Mouse (Mus musculus) lung, adult 18-20 months (tissue): ENCODE data around the gene Gm27021.
"Not testable (repeated sequence)": the region's sequence is repeated elsewhere in the genome, so short reads cannot be mapped to it uniquely, and the experiment has no call there.

Source experiments
- DNase-seq, 2 experiments: peaks; one replicate each; pipeline ENCODE4 v3.0.0; 2022; ENCODE audit warnings: mixed read lengths in 2 of 2

Gene Gm27021

DNA sequence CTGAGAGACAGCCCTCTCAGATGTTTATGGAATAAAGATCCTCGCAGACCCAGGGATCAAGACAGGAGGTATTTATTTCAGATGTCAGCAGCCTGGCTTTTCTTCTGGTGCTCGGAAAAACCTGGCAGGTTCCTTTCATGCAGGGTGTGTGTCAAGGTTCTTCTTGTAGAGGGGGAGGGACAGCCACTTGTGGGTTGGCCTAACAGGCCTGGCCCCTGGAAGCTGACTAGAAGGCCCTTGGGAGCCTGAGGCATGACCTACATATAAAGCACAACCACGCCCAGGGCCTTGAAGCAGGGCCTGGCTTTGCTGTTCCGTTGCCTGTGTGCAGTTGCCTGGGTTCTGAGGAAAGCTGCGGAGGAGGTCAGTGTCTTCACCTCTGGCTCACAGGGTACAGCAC, 17.2 kb upstream of the Gm27021 start:
- peak; percentile 56 to 62 for DNase-seq

DNA sequence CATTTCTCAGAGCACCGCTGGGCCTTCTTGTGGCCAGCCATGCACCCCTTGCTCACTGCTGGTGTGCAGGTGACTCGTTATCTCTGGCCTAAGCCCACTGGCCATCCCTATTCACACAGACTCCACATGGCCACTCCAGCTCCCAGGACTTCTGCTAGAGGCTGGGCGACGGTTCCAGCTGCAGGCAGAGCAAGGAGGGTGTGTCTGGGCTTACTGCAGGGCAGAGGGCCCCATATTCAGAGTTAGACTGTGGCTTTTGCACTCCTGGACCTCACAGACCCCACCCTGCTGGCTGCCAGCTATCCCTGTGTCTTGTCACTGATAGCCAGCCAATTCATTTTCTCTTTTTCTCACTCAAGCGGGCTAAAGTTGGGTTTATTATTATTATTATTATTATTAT, 16.2 kb upstream of the Gm27021 start:
- DNase-seq, result no peak

DNA sequence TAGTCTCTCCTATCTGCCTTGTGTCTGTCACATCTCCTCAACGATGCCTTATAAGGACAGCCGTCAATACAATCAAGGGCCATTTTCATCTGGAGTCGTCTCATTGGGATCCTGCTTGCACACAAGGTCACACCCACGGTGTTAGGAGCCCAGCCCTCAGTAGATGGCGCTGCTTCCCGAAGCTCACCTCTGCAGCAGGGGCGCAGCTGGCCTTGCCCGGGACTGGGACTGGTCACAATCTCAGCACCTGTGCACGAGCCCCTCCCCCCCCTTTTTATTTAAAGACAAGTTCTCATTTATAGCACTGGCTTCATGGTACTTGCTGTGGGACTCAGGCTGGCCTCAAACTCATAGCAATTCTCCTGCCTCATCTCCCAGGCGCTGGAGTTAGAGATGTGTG, 15.7 kb upstream of the Gm27021 start:
- peak; percentile 73 to 75 for DNase-seq

DNA sequence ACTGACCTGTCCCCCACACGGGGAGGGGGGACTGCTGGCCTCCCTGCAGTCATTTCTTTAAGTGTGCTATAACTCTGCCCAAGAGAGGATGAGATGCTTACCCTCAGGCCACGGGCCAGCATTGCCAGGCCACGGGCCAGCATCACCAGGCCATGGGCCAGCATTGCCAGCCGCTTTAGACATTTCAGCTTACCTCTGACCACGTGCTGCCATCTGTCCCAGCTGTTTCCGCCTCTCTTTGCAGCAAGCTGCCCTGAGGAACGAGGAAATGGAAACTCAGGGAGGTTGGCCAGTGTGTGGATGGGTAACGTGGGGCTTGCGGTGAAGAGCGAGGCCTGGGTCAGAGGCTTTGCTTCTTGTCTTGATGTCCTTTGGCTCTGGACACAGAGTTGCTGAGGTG, 13.2 kb upstream of the Gm27021 start:
- no peak for DNase-seq

DNA sequence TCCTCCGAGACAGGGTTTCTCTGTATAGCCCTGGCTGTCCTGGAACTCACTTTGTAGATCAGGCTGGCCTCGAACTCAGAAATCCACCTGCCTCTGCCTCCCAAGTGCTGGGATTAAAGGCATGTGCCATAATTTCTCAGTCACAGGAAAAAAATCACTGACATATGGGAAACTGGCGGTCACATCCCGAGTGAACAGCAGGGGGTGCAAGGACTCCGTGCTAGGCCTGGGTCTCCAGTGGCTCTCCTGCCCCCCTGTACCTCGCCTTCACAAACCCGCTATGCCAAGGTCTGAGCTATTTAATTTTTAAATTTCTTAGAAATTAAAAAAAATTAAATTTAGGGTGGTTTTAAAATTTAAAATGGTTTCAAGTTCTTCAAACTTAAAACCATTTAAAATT, 12.5 kb upstream of the Gm27021 start:
- DNase-seq, result not testable (repeated sequence)

DNA sequence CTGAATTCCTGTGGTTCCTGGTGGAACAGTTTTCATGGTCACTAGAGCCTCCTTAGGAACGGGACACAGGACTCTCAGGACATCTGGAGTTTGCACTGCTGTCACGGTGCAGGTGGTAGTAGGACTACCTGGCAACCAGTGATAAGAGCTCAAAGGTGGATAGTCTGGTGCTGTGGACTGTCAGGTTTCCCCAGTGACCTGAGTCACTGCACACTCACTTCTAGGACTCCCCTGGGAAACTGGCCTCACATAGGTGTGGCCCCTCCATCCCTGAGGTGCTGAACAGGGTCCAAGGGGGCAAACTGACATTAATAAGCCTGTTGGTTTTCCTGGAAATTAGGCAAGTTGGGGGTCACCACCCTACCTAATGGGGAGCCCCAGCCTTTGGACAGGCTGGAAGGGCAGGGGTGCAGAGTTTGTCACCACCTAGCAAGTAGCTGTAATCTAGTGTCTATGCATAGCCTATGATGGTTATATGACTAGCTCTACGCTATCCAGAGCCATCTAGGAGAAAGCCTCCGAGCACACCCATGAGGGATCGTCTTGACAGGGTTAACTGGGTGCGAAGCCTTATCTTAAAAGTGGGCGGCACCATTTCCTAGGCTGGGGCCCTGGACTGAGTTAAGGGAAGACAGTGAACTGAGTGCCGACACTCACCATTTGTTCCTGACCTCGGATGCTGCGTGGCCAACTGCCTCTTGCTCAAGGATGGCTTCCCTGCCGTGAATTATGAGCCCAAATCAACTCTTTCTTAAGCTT, 11.9 kb upstream of the Gm27021 start:
- DNase-seq, result no peak

DNA sequence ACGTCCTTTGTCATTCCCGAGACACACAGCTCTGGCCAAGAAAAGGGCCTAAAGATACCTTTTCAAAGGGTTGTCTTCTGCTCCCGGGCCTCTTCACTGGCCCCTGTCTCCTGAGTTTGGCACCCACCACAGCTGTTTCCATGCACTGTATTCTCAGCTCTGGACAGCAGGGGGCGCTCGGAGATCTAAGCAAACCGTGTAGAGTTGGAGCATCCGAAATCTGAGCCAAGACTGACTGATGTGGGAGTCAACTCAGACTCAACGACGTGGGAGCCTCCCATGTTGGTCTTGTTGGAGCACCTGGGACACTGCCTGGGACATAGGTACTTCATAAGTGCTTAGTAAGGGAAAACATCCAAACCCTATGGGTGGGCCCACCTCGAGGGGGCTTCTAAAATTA, 10.6 kb upstream of the Gm27021 start:
- peak; percentile 73 to 77 for DNase-seq

DNA sequence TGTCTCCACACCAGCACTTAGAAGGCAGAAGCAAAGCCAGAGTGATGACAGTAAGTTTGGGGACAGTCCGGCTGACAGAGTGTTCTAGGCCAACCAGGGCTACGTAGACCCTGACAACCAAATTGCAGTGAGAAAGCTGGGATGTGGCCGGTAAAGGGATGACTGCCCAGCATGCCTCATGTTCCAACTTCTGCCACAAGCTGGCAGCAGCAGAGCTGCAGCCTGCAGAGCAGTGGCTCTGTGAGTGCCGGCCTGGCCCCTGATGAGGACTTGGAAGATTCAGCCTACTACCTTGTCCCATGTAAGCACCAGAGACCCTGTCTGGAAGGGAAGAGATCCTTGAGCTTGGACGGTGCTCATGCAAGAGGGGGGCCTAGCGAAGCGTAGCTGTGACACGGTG, 7.8 kb upstream of the Gm27021 start:
- DNase-seq, result no peak

DNA sequence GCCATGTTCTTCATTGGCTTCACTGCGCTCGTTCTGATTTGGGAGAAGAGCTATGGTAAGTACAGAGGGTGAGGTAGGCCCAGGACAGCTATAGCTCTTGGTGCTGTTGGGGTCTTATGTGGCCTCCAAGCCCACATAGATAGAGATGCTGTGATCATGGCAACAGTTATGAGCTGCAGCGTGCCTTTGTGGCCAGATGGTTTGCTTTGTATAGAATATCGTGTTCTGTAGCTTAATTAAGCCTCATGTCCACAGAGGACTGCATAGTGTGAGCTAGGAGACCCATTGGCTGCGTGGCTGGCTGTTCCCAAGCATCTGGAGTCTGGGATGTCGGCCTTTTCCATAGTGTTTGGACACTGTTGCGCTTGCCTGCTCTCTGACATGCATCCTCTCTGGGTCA, 5.4 kb upstream of the Gm27021 start:
- no peak for DNase-seq

DNA sequence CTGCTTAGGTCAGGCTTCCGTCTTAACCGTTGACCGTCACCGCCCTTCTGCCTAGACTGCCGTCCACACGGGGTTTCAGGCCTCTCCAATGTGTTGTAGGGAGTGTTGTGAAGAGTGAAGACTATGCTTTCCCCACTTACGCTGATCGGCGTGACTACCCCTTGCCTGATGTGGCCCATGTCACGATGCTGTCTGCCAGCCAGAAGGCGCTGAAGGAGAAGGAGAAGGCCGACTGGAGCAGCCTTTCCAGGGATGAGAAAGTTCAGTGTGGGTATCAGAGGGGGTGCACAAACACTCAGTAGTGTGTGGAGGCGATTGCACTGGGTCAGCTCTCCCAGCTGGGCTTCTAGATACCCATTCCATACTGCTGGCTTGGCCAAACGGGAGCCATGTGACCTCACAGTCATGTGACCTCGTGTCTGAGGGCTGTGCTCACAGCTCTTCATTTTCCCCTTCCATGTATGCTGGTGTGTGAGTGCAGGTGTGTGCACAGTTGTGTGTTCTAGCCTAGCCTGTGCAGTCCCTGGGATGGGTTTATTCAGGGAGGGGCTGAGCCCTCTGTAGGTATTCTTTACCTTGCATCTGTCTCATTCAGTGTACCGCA, 4.8 kb upstream of the Gm27021 start:
- DNase-seq, result no peak

DNA sequence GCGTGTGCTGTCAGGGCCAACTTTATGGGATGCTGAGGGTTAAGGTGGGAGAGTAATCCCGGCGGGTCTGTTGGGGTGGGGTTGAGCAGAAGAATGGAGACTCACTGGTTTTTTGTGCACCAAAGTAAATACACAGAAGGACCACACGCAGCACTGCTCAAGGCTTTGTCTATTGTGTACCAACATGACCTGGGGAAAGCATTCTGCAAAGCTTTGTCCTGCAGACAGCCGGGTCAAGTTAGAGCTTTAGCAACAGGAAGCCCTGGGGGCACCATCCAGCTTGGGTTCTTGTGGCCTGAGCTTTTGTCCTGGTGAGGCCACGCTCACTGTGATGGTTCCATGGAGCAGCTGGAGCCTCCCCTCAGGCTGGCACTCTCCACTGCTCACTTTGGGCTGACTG, 3.9 kb upstream of the Gm27021 start:
- DNase-seq, result no peak

DNA sequence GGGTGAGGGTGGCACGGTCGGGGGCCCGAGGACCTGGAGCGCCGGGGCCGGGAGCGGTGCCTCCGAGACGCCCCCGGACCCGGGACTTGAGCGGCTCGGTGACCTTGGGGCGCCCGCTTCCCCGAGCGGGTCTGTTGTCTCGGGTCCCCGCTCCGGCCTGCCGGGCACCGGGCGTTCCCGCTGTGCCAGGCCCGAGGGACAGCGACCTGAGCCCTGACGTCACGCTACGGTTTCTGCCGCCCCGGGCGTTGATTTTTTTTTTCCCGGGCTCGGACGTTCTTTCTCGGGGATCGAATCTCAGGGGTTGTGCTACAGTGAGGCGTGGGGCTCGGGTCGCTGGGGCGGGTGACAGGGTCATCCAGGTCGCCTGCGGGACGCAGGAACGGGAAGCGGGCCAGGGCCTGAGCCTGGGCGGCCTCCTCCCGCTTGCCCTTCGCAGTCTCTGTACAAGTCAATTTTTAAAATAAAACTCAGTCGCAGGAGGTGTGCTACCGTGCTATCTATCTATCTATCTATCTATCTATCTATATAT, 561 bp upstream of the Gm27021 start, which contains the start of gene Emc8:
Gene Emc8 (minus strand): TSS at position 200 of the 532 bp plus-strand sequence.
- no peak for DNase-seq

DNA sequence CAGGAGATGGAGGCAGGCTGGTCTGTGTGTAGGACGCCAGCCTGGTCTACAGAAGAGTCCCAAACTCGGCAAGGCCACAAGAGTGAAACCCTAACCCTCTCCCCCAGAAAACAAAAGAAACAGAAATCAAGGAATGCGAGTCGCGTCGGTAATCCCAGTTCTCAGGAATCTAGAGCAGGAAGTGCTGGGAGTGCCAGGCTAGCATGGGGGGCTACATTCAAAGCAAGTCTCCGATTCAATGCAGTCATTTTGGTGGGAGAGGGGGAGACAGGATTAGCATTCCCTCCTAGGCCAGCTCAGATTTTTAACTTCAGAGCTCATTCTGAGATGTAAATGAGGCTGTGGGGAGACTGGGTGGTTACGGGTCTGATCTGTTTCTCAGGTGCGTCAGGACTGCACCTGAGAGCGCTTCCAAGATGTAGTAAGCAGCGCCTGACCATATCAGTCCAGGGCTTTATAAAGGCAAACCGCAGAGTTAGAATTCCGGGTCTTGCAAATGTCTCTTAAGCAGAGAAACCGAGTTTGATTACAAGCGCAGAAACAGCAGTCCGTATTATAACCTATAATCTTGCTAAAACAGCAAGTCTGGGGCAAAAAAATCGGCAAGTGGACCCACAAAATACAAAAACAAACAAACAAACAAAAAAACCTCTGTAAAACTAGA, 940 bp downstream of the Gm27021 start:
- DNase-seq, result no peak

DNA sequence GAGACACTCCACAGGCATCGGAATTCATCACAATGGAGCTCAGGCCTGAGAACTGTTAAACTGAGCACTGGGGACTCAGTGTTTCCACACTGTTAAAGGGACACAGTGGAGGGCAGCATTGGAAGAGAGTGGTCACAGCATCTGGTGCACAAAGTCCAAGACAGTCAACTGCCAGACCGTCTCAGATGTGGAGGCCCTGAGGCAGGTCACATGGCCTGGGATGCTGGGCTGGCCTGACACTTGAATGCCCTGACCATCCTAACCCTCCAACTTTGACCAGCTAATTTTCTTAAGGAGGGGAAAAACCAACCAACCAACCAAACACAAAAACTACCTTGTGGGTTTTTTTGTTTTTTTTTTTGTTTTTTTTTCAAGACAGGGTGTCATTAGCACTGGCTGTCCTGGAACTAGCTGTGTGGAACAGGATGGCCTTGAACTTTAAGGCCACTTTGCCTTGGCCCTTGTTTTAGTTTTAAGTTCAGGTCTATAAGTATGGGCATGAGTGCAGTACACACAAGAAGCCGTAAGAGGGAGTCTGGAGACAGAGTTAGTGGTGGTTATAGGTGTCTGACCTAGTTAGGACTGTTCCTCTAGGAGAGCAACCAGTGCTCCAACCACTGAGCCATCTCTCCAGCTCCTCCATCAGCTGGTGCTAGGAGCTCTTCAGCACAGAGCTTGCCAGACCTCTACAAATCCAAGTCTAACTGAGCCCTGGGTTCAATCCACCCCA, 2.0 kb downstream of the Gm27021 start:
- DNase-seq, result no peak

DNA sequence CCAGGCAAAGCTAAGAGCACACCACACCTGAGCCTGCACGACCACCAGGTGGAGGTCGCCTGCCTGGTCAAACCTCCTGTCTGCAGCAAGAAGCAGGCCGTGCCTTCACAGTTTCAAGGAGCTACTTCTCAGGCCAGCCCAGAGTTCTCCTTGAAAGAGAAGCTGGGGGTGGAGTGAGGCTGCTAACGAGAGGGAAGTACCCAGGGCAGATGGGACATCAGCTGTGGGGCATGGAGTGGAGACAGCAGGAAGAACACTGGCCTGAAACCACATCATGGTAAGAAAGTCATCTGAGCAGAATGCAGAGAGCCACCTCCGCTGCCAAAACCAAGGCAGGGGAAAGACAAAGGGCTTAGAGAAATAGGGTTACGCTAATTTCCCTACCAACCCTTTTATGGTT, 3.3 kb downstream of the Gm27021 start:
- no peak for DNase-seq

DNA sequence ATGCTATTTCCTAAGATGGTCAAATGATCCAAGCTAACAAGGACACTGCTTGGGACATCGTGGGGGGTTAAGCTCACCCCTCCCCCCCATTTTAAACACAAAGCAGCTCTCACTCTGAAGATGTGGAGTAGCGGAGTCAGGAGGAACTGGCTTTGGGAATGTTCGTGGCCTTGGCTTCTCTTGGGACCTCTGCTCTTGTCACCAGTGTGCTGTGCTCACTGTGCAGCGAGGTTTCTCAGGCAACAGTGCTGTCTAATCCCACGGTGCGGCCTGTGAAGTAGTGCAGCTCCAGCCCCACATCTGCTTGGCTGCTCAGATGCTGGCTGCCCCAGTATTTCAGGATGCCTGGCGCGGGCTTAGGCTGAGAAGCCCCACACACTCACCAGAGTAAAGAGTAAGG, 10.5 kb downstream of the Gm27021 start:
- DNase-seq, result no peak

DNA sequence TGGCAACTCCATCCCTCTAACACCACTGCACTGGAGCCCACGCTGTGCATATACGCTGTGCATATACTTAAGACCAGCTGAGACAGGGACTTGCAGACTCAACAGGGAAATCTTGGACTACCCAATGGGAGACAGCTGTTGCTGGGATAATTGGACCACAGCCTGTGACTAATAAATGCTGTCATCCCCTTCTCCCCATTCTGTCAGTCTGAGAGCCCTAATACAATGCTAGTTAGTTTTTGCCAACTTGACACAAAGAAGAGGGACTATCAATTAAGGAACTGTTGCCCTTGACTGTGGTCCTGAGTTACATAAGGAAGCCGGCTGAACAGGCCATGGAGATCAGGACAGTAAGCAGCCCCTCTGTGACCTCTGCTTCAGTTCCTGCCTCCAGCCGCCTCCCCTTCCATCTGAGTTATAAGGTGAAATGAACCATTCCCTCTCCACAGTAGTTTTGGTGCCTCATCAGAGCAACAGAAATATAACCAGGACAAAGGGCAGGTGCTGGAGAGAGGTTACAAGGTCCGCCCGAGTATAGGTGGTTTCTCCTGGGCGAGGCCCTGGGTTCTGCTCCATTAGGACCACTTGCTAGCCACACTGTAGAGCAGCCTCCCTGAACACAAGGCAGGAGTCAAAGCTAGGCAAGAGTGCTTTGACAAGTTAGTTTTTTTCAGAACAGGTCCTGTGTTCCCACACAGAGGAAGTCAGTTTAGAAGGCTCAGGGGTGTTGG, 11.4 kb downstream of the Gm27021 start:
- DNase-seq, result no peak

DNA sequence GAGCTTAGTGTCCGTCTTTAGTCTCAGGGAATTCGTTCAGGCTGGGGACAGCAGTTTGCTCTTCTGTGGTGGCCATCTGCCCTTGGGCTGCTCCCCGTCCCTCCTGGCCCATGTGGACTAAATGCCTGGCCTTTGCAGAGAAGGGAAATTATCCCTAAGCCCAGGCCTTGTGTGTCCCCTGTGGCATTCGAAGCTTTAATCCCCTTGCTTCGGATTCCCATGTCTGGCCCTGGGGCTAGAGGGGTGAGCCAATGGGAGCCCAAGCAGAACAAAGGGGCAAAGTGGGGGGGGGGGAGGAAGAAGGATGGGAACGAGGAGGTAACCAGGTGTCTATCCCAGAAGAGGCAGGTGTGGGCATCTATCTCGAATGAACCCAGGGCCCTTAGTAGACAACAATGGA, 20.3 kb downstream of the Gm27021 start, which contains the start of gene 1190005I06Rik:
Gene 1190005I06Rik (minus strand): TSS at position 101 of the 400 bp plus-strand sequence.
- DNase-seq, result no peak

DNA sequence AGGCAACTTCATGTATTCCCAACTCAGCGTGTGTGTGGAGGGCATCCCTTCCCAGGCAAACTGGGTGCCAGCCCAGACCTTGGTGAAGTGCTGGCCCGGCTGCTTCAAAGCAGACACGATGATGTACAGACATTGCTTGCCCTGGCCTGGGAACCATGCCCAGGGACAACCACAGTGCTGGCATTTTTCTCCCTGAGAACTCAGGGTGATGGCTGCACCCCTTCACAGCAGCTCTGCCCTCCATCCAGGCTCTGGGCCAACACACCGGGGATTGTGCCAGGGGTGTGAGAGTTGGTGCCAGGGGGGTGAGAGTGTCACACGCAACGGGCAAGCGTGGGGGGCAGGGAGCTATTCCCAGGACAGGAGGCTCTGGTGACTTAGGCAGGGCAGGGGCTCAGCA, 23.2 kb downstream of the Gm27021 start:
- peak; percentile 24 to 52 for DNase-seq

DNA sequence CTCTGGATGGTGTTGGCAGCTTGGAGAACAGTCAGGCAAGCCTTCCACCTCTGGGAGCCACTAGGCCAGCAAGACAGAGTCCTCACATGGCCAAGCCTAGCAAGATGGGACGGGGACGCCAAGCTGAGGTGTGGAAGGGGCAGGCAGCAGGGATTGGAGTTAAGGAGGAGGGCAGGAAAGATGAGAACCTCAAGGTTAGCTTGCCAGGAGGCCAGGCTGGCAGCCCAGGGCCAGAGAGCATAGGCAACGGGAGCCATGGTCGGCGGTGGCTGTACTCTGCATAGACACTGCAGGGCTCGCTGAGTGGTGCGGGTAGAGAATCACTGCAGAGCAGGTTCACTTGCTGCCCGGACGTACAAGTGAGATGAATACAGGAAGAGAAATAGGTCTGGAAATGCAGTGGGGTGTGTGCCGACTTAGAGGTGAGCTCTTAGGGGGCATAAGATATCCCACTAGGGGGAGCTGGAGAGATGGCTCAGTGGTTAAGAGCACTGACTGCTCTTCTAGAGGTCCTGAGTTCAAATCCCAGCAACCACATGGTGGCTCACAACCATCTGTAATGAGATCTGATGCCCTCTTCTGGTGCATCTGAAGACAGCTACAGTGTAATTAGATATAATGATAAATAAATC, 25.7 kb downstream of the Gm27021 start:
- no peak for DNase-seq

DNA sequence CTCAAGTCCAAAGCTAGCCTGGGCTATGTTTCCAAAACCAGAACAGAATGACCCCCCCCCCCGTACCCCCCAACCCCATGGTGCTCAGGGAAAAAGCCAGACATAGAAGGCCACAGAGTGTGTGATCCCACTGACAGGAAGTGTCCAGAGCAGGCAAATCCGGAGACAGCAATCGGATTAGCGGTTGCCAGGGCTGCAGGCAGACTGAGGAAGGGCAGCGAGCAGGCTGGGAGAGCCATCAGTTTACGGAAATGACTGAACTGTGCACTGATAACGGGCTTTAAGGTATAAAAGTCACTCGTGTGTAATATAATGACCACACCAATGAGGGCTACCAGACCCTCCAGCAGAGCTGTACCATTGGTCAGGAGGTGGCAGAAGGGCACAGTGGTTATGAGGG, 26.6 kb downstream of the Gm27021 start:
- DNase-seq, result no peak

DNA sequence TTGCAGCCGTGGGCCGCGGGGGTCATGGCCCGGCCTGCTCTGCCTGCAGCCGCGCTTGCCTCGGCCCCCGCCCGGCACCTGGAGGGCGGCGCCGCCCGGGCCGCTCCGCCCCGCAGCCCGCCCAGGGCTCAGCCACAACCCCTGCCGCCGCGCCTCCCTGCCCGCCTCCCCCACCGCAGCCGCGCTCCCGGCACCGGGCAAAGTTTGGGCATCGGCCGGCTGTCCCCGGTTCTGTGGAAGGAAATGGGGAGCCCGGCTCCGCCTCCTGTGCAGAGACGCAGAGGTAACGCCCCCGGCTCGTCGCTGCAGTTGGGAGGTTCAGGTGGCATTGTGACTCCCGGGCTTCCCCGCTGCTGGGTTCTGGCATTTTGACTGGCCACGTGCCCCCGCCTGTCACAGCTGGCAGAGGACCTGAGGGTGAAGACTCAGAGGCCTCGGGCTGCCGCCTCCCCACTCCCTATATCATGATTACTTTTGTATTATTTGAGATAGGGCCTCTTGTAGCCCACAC, 33.5 kb downstream of the Gm27021 start:
- DNase-seq, result peak; percentile 69 to 77
